Mouse (Mus musculus): Measurements from ENCODE around the gene Mtrf1l.

Gene Mtrf1l

DNA sequence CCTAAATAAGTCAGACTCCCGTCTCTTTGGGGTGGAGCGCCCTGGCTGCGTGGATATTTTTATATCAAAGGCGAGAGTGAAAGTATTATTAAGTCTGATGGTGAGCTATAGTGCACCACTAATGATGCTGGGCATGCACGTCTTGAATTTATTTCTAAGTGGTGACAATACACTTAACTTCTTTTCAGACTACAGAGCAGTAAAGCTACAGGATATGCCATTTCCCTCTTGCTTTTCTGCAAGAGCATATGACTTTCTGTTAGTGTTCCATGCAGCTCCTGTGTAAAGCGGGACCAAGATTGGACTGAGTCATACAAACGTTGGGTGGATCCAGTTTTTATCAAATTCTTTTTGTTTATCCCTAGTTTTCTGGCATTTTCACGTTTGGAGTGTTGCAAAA, 17.3 kb downstream of the Mtrf1l start:
- in situ Hi-C loops (cut with MboI; ENCODE audit: low pct_unique_long_range_greater_than_20kb in 1 of 2, low sequenced_read_pairs in 2 of 2, unreplicated experiment in 1 of 2), result no loop called here

DNA sequence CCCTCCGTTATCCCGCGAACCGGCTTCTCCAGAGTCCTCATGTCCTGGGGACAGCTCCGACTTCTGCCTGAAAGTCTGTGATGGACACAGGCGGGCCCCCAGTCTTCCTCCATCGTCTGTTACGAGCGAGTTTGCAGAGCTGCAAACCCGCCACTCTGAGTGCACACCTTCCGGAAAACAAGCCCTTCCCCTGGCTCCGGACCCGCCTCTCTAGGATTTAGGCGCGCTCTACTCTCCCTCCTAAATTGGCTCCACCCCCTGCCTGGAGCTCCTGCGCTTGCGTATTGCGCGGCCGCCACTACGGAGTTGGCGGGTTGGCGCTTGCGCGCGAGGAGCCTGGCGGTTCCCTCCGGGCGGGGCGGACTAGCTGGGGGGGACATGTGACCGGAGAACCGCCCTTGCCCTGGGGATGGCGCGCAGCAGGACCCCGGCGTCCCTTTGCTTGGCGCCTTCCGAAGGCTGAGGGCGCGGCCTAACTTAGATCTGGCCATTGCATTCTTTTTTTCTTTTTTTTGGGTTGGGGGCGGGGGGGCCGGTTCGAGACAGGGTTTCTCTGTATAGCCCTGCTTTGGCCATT, 17.9 kb downstream of the Mtrf1l start:
- in situ Hi-C loops (cut with MboI; ENCODE audit: low pct_unique_long_range_greater_than_20kb in 1 of 2, low sequenced_read_pairs in 2 of 2, unreplicated experiment in 1 of 2), result no loop called here

DNA sequence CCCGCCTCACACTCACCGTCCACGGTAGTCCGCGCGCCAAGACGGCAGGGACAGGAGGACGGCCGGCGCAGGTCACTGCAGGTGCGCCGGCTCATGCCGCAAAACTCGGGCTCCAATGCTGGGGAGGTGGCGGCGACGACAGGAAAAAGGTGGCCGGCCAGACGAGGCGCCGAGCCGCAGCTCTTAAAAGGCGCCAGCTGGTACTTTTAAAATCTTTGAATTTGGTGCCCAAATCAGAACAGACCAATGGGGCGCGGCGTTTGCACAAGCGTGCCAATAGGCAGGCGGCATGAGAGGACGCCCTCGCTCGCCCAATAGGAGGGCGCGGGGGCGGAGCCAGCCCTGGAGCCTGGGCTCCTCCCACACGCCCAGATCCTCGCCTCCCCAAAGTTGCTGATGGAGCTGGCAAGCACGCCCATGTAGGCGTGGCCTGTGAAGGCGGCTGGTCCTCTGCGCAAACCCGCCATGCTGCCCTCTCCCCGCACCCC, 18.4 kb downstream of the Mtrf1l start, which contains the start of gene Fbxo5:
Gene Fbxo5 (minus strand): TSS at position 358 of the 488 bp plus-strand sequence.
- in situ Hi-C loops (cut with MboI; ENCODE audit: low pct_unique_long_range_greater_than_20kb in 1 of 2, low sequenced_read_pairs in 2 of 2, unreplicated experiment in 1 of 2), result no loop called here

DNA sequence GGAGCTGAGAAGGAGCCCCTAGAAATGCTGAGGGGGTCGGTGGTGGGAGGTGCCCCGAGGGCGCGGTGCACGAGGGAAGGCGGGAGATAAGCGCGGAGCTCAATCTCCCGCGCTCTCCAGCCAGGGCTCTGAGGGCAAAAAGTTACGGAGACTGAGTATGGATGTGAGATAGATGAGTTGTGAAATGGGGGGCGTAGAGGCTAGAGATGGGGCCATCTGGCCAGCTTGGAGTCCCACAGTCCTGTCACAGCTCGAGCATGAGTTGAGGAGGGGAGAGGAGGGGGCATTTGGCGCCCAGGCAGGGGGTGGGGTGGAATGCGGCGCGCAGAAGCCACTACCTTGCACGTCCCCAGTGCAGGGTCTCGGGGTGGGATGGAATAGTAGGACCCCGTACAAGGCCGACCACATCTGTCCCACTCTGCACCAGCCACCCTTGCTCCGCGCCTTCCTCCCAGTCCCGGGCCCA, 19.0 kb downstream of the Mtrf1l start:
- in situ Hi-C loops (cut with MboI; ENCODE audit: low pct_unique_long_range_greater_than_20kb in 1 of 2, low sequenced_read_pairs in 2 of 2, unreplicated experiment in 1 of 2), result no loop called here

DNA sequence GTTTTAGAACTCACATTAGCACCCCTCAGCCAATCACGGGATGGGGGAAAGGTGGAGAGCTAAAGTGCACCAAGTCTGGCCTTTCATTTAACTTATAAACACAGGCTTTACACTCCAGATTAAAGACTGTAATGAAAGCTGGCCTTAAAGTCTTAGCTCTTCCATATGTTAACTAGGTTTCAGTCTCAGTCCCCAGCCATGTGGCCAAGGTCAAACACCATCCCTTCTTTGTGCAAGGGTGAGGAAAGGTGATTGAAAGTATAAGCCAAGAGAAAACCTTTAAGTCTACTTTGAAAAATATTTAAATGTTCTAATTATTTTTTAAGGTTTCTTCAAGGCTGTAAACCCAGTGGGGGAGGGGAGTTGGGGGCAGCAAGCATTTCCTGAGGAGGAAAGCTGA, 20.0 kb downstream of the Mtrf1l start:
- in situ Hi-C loops (cut with MboI; ENCODE audit: low pct_unique_long_range_greater_than_20kb in 1 of 2, low sequenced_read_pairs in 2 of 2, unreplicated experiment in 1 of 2), result no loop called here

DNA sequence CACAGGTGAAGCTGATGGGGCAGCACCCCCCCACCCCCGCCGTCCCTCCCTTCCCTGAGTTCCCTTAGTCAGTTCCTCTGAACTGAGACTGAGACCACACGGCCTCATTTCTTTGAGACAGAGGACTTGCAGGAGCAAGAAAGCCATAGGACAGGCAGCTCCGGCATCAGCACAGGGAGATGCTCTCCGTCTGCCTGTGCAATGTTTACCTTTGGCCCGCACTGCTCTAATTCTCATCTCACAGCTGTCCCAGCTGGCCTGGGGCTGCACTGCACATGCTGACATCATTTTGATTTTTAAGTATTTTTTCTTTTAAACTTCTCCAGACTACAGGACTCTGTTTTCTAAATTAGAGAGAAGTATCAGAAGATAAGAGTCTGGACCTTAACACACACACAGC, 20.8 kb downstream of the Mtrf1l start:
- in situ Hi-C loops (cut with MboI; ENCODE audit: low pct_unique_long_range_greater_than_20kb in 1 of 2, low sequenced_read_pairs in 2 of 2, unreplicated experiment in 1 of 2), result no loop called here

DNA sequence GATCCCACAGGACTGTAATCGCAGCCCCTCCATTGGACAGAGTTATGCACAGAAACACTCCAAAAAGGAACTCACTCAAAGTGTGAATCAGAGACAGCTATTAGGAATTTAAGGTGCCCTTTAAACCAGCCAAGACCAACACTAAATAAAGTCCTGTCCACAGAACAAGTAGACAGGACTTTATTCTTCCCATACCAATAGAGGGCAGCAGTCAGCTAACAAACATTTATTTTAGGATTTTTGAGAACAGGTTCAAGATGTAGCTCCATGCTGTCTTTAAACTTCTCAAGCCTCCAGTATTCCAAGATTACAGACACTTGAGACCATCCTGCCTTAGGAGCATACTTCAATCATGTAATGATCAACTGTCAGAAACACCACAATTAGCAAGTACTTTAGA, 23.2 kb downstream of the Mtrf1l start:
- in situ Hi-C loops (cut with MboI; ENCODE audit: low pct_unique_long_range_greater_than_20kb in 1 of 2, low sequenced_read_pairs in 2 of 2, unreplicated experiment in 1 of 2), result no loop called here

DNA sequence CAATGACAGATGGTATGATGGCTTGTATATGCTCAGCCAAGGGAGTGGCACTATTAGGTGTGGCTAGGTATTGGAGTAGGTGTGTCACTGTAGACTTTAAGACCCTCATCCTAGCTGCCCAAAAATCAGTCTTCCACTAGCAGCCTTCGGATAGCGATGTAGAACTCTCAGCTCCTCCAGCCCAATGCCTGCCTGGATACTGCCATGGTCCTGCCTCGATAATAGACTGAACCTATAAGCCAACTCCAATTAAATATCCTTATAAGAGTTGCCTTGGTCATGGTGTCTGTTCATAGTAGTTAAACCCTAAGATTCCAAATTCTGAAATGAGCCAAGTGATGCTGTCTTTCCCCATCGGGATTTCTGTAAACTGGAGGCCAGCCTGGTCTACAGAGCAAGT, 25.6 kb downstream of the Mtrf1l start:
- in situ Hi-C loops (cut with MboI; ENCODE audit: low pct_unique_long_range_greater_than_20kb in 1 of 2, low sequenced_read_pairs in 2 of 2, unreplicated experiment in 1 of 2), result loop anchor here (25.0 kb wide), 1 partner anchor 311 kb away; no protein-coding TSS in a partner anchor

DNA sequence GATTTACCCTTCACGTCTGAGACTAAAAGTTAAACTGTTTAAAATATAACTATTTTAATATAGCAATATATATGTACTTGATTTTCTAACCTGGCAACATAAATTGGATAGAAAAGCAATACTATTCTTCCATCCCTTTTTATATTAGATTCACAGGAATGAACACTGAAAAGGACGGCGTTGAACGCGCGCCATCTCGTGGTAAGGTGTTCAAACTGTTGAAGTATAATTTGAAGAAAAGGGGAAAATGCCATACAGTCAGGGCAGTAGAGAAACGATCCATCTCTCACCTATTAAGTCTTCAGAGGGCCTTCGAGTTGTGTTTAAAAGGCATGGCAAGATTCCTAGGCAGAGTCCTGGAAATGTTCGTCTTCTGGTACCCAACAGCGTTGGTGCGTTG, 33.1 kb downstream of the Mtrf1l start:
- in situ Hi-C loops (cut with MboI; ENCODE audit: low pct_unique_long_range_greater_than_20kb in 1 of 2, low sequenced_read_pairs in 2 of 2, unreplicated experiment in 1 of 2), result loop anchor here (25.0 kb wide), 1 partner anchor 303 kb away; no protein-coding TSS in a partner anchor

DNA sequence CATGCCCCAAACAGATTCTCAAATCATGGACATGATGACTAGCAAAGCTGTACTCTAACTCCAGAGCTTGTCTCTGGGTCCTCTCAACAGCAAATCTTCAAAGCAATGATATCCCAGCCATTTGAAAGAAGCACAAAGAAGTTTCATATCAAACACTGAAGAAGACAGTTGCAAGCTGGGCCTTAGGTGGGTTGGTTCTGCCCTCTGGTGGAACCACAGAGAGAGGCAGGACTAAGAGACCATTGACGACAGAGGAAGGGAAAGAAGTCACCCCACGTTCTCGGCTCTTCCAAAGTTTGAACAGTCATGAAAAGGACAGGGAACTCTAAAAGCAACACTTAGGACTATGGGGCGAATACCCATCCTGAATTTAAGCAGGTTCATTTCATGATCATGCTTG, 36.8 kb downstream of the Mtrf1l start:
- in situ Hi-C loops (cut with MboI; ENCODE audit: low pct_unique_long_range_greater_than_20kb in 1 of 2, low sequenced_read_pairs in 2 of 2, unreplicated experiment in 1 of 2), result loop anchor here (10.0 to 25.0 kb wide), 3 partner anchors 152 to 300 kb away; partner anchors contain the start of genes Myct1 (in 2 of the 2) and Vip (in 1 of the 2)
